Mouse (Mus musculus): ENCODE measurements around the gene Mast1. TPM values are rescaled to one million over a fixed set of nuclear protein-coding genes. Genes with fewer than 3 reads are reported as not detected.

Mast1 gene
- under 1 TPM; 0.24 to 0.41 TPM for total RNA-seq (2023)

GRCm38 (mm10) chr8:84936962-84937546 is at the start of gene Mast1:
Gene Mast1 (minus strand): TSS chr8:84937359.

DNA sequence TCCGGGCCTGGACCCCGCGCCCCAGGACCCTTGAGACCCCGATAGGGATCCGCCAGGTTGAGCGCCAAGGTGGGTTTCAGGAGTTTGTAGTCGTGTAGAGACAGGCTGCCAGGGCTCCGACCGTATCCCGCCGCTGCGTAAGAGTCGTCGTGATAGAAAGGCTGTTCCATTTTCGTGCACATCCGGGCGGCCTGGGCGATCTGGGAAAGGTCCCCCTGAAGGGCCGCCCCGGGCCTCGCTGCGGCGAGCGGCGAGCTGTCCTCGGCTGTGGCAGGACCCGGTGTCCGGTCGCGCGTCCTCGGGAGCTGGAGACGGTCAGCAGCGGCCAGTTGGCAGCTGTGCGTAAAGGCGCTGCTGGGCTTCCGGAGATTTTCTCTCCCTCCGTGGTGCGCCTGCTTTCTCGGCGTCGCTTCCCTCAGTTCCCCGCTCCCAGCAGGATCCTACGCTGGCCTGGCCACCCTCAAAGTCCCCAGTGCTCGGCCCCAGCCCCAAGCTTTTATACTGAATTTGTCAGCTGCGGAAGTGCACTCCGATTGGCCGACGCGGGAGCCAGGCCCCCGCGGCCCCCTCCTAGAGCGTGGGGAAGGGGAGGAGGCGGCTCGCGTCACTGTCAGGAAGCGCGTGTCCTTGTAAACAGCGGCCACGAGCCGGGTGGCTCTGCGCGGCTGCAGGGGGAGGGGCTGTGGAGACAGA is 41.2 kb upstream of the Mast1 start, which contains the start of gene Junb:
TSS of gene Junb (minus strand) at position 471 of the 693 bp plus-strand sequence.

GRCm38 (mm10) chr8:84969241-84970134 is 32.3 kb upstream of the Mast1 start, which contains the start of the genes Gm49661, Prdx2 and Rnaseh2a:
Gene Gm49661 (minus strand): TSS chr8:84969433.
Gene Prdx2 (plus strand): TSS chr8:84969587.
Gene Rnaseh2a (minus strand): TSS chr8:84969767.

DNA sequence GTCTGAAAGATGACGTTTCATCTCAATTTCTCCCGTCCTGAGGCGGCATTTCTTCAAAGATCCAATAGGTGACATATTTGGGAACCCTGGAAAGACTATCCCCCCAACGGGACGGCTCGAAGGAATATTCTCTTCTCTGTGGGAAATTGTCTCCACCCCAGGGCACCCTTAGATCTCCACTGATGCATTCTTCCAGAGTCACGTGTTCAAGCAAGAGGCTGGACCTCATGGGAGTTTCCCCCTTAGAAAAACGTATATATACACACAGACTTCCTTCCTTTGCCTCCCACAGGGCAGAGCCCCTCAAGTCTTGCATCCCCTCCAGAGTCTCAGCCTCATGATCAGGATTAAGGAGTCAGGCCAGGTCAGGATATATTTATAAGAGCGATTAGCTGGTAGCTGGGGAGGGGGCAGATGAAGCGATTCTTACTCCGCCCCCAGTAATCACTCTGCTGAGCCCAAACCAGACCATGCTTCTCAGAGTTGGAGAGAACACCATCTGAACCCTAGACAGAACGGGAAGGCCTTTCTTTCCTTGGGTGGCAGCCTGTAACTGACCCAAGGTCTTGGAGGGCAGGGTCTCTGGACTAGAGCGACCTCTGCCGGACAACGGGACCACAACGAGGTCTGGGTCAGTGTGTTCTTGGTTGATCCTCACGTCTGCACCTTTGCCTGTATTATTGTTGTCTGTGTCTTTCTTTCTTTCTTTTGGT is 9.5 kb upstream of the Mast1 start, which contains the start of gene Rtbdn:
TSS of gene Rtbdn (plus strand) at position 464 of the 713 bp plus-strand sequence.

GRCm38 (mm10) chr8:84908421-84909161 is 28.6 kb downstream of the Mast1 start, which contains the start of gene Dnase2a:
Gene Dnase2a (plus strand): TSS chr8:84908560.

DNA sequence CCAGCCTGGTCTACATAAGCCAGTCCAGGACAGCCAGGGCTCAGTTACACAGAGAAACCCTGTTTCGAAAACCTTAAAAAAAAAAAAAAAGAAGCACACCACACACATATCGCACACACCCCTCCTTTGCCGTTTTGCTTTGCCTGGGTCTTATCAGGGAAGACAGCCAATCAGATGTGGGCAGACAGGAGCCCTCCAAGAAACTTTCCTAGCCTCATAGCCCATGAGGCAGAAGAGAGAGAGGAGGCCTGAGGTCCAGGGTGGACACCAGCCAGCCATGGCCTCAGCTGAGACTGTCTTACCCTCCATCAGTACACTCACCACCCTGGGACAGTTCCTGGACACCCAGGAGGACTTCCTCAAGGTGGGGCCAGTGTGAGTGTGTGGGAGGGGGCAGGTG is 35.4 kb downstream of the Mast1 start, which contains the start of gene Klf1:
TSS of gene Klf1 (plus strand) at position 177 of the 400 bp plus-strand sequence.

GRCm38 (mm10) chr8:84893709-84894134 is 43.4 kb downstream of the Mast1 start, which contains the start of gene Gcdh:
Gene Gcdh (minus strand): TSS chr8:84893921.

DNA sequence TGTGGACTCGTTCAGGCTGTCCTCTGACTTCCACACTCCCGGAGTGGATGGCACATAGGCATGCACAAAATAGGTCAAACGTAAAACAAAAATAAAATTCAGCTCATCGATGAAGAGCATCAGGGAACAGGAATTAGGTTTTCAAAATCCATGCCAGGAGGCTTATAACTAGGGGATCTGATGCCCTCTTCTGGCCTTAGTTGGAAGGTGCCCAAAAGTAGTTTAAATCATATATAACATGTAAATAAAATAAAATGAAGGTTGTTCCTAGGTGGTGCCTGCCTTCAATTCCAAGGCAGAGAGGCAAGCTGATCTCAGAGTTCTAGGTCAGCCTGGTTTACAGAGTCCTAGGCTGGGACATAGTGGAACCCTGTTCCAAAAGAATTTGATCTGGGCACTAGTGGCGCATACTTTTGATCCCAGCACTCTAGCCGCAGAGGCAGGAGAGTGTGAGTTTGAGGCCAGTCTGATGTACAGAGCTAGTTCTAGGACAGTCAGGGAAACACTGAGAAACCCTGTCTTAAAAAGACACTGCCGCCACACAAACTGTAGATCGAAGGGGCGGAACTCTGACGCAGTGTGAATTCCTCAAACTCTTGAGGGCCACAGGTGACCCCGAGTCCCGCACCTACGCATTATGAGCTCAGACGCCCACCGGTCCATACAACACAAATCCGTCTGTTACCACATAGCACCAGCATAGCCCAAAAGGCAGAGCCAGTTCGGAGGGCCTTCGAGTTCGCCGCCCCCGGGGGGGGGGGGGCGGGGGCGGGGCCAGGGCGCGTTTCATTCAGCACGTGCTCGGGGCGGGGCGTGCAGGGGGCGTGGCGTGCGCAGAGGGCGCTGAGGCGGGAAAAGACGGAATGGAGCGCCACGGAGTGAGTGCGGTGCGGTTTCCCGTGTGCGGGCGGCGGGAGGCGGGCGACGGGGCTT is 65.5 kb downstream of the Mast1 start, which contains the start of gene Syce2:
TSS of gene Syce2 (plus strand) at position 736 of the 933 bp plus-strand sequence.

Other genes with a start within 250 kb of the Mast1 start
- 10 to 100 TPM; 50.6 to 58.0 TPM for gene Nacc1, start 249.5 kb downstream of the Mast1 start, total RNA-seq (2023)
- 1 to 10 TPM in 1 of 2 experiments, under 1 TPM in 1; 0.53 to 1.6 TPM for gene Lyl1, start 235.9 kb downstream of the Mast1 start, total RNA-seq (2023)
- 10 to 100 TPM; 10.2 to 13.2 TPM for gene G430095P16Rik, start 214.4 kb downstream of the Mast1 start, total RNA-seq (2023)
- 10 to 100 TPM in 1 of 2 experiments, 1 to 10 TPM in 1; 9.5 to 14.2 TPM for gene Nfix, start 137.0 kb downstream of the Mast1 start, total RNA-seq (2023)
- 1 to 10 TPM; 4.3 TPM for gene Dand5, start 114.5 kb downstream of the Mast1 start, total RNA-seq (2023)
- 10 to 100 TPM; 17.9 to 19.1 TPM for gene Gadd45gip1, start 105.8 kb downstream of the Mast1 start, total RNA-seq (2023)
- 10 to 100 TPM; 66.8 to 83.2 TPM for gene Rad23a, start 96.7 kb downstream of the Mast1 start, total RNA-seq (2023)
- 100 to 1,000 TPM; 469 to 498 TPM for gene Calr, start 90.4 kb downstream of the Mast1 start, total RNA-seq (2023)
- gene Farsa, start 80.4 kb downstream of the Mast1 start, total RNA-seq (2023) = 10 to 100 TPM; 82.8 to 83.0 TPM
- 1 to 10 TPM; 3.1 to 6.1 TPM for gene Syce2, start 65.2 kb downstream of the Mast1 start, total RNA-seq (2023)
- gene Gcdh, start 43.4 kb downstream of the Mast1 start, total RNA-seq (2023) = 10 to 100 TPM; 24.0 to 27.5 TPM
- gene Klf1, start 35.4 kb downstream of the Mast1 start, total RNA-seq (2023) = 1 to 10 TPM; 1.5 to 3.6 TPM
- 10 to 100 TPM in 1 of 2 experiments, 1 to 10 TPM in 1; 7.9 to 10.2 TPM for gene Dnase2a, start 28.8 kb downstream of the Mast1 start, total RNA-seq (2023)
- gene Rtbdn, start 9.6 kb upstream of the Mast1 start, total RNA-seq (2023) = not detected
- not detected for gene Gm49661, start 32.1 kb upstream of the Mast1 start, total RNA-seq (2023)
- 10 to 100 TPM; 55.9 to 62.7 TPM for gene Prdx2, start 32.2 kb upstream of the Mast1 start, total RNA-seq (2023)
- 10 to 100 TPM; 29.4 to 43.7 TPM for gene Rnaseh2a, start 32.4 kb upstream of the Mast1 start, total RNA-seq (2023)
- gene Junb, start 41.4 kb upstream of the Mast1 start, total RNA-seq (2023) = 1,000 to 10,000 TPM in 1 of 2 experiments, 100 to 1,000 TPM in 1; 984 to 1,316 TPM
- 1 to 10 TPM; 3.6 to 4.5 TPM for gene Hook2, start 53.2 kb upstream of the Mast1 start, total RNA-seq (2023)
- not detected for gene Best2, start 77.2 kb upstream of the Mast1 start, total RNA-seq (2023)
- 10 to 100 TPM; 54.4 to 59.1 TPM for gene Asna1, start 87.9 kb upstream of the Mast1 start, total RNA-seq (2023)
- gene Trir, start 89.5 kb upstream of the Mast1 start, total RNA-seq (2023) = 100 to 1,000 TPM; 172 to 188 TPM
- gene Tnpo2, start 99.6 kb upstream of the Mast1 start, total RNA-seq (2023) = 10 to 100 TPM; 69.8 to 78.0 TPM
- 10 to 100 TPM; 14.6 to 16.2 TPM for gene Fbxw9, start 122.7 kb upstream of the Mast1 start, total RNA-seq (2023)
- gene Gm5741, start 130.6 kb upstream of the Mast1 start, total RNA-seq (2023) = not detected
- gene Dhps, start 134.4 kb upstream of the Mast1 start, total RNA-seq (2023) = 100 to 1,000 TPM in 1 of 2 experiments, 10 to 100 TPM in 1; 84.0 to 107 TPM
- gene Wdr83os, start 143.4 kb upstream of the Mast1 start, total RNA-seq (2023) = 10 to 100 TPM; 54.2 to 62.3 TPM
- gene Wdr83, start 143.9 kb upstream of the Mast1 start, total RNA-seq (2023) = 10 to 100 TPM; 13.1 to 20.0 TPM
- 100 to 1,000 TPM; 108 to 116 TPM for gene Man2b1, start 145.9 kb upstream of the Mast1 start, total RNA-seq (2023)
- gene Zfp791, start 185.7 kb upstream of the Mast1 start, total RNA-seq (2023) = not detected
- gene Cks1brt, start 214.6 kb upstream of the Mast1 start, total RNA-seq (2023) = not detected

Data from T-cell, adult 66 days (primary cell).